Mouse (Mus musculus): ENCODE data around the gene Mcfd2.

- TF ChIP-seq CTCF (IDR thresholded peaks at IDR 0.05; ENCODE audit: borderline replicate concordance, insufficient read depth, low read length) (no peak), POLR2A (IDR thresholded peaks at IDR 0.05; ENCODE audit: low read depth, low read length) (no peak)
These were observed 51.2 kb downstream of the Mcfd2 start for GRCm38 (mm10) chr17:87214523-87214922.
